Mouse (Mus musculus) heart, postnatal 0 days (tissue): Measurements from ENCODE around the gene Pon3.

ENCODE experiments used
- CTCF ChIP-seq: IDR thresholded peaks from 2 replicates; pipeline ENCODE4 v1.5.1; 2016; ENCODE audit warnings: antibody characterized with exemption, control low read depth, low read depth
- EP300 ChIP-seq: IDR thresholded peaks from 2 replicates; pipeline ENCODE4 v1.6.1; 2016; ENCODE audit warnings: antibody characterized with exemption, low read depth

- TF ChIP-seq CTCF: no peak
- no peak for TF ChIP-seq EP300
Measured at GRCm38 (mm10) chr6:5207817-5208216, 48.3 kb downstream of the Pon3 start.
